Mouse (Mus musculus) mouse trophoblast stem cell (cell line): ENCODE results near the gene Myh9.
"Not testable (repeated sequence)": the region's sequence is repeated elsewhere in the genome, so short reads cannot be mapped to it uniquely, and the experiment has no call there.

ENCODE experiments used
- in situ Hi-C, 2 experiments: fragments of 300-500 bp; cut with MseI, MboI; formaldehyde crosslinking; loops; 2 replicates in 1 of 2; 3 replicates in 1 of 2; pipeline ENCODE4 v1.15.1; 2025

Gene Myh9

GRCm38 (mm10) chr15:77757586-77758226 lies 84.3 kb downstream of the Myh9 start:
- in situ Hi-C loops, result no loop called here

- in situ Hi-C loops, result no loop called here
Observed at GRCm38 (mm10) chr15:77756848-77757247, 85.1 kb downstream of the Myh9 start, which contains the start of gene Apol8. Gene Apol8 (minus strand): TSS chr15:77757003.

DNA sequence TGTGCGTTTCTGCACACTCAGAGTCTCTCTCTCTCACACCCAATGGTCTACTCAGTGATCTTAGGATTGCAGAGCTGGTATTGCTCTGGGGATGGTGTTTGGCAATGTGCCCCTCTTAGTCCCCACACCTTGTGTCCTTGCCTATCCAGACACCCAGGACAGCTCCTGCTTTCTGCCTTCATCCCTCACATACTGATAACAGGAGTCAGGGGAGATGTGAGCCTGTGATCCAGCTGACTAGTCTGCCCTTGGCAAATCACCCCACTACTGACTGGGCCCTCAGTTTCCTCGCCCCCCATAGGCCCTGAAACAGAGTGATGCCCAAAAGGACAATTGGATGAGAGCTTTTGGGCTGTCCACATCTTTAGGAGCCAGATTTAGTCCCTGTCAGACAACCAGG lies 85.9 kb downstream of the Myh9 start:
- in situ Hi-C loops, result no loop called here

- in situ Hi-C loops, result no loop called here
Observed at GRCm38 (mm10) chr15:77755132-77755531, 86.8 kb downstream of the Myh9 start.

DNA sequence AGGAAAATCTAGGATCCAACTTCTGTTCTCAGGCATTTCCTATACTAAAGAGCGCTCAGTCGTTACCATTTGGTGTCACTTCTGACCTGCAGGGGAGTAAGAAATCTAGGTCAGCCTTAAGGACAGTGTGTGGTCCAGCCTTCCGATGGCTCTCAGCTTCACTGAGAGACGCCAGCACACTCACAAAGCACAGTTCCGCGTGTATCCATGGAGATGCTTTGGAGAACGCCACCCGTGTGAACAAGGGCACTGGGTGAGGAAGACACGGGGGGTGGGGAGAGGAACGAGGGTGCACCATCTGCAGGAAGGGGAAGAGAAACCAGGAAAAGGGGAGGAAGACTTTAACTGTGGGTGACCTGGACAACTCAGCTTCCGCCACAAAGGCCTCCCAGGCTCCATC lies 89.5 kb downstream of the Myh9 start:
- in situ Hi-C loops, result no loop called here

GRCm38 (mm10) chr15:77750461-77750860 lies 91.5 kb downstream of the Myh9 start:
- in situ Hi-C loops, result no loop called here

GRCm38 (mm10) chr15:77749717-77750116 lies 92.3 kb downstream of the Myh9 start:
- in situ Hi-C loops, result no loop called here

GRCm38 (mm10) chr15:77748414-77748813 lies 93.6 kb downstream of the Myh9 start:
- in situ Hi-C loops, result no loop called here

- in situ Hi-C loops, result no loop called here
Observed at GRCm38 (mm10) chr15:77746326-77746725, 95.6 kb downstream of the Myh9 start.

- in situ Hi-C loops, result no loop called here
Observed at GRCm38 (mm10) chr15:77745081-77745480, 96.9 kb downstream of the Myh9 start.

DNA sequence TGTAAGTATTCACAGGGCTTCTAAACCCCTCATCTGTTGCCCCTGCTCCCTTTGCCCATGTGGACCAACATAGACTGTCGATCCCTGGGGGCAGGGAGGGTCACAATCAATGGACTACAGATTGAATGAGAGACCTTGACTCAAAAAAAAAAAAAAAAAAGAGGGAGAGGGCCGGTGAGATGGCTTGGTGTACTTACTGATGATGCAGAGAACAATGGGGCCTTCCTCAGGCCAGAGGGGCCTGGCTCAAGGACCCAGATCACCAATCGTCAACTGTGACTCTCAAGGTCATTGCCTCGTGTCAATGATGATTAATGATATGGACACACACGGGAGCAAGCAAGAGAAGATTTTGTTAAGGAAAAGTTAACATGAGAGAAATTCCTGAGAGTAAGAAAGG lies 97.3 kb downstream of the Myh9 start:
- in situ Hi-C loops, result no loop called here

GRCm38 (mm10) chr15:77741556-77741955 lies 100.4 kb downstream of the Myh9 start:
- in situ Hi-C loops, result not testable (repeated sequence)

GRCm38 (mm10) chr15:77740511-77741297 lies 101.3 kb downstream of the Myh9 start:
- in situ Hi-C loops, result no loop called here

- in situ Hi-C loops, result loop anchor here in 1 of 2 experiments (5.0 kb wide), 1 partner anchor 327 kb away; no protein-coding TSS in a partner anchor
Observed at GRCm38 (mm10) chr15:77733903-77734302, 108.1 kb downstream of the Myh9 start.

DNA sequence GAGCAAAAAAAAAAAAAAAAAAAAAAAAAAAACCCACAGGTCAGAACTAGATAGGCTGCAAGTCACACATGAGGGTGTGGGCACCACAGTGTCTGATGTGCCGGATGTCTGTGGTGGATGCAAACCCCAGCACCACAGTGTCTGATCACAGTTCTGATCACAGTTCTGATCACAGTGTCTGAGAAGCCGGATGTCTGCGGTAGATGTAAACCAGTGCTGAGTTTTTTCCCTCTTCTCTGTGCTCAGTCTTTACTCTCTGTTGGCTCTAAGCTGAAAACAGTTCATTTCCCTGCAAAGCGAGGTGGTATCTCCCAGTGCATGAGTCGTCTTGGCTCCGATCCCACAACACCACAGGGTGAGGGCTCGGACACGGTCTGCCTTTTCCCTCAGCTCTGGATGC lies 108.6 kb downstream of the Myh9 start:
- in situ Hi-C loops, result loop anchor here in 1 of 2 experiments (5.0 kb wide), 1 partner anchor 326 kb away; no protein-coding TSS in a partner anchor

- in situ Hi-C loops, result loop anchor here in 1 of 2 experiments (5.0 kb wide), 1 partner anchor 326 kb away; no protein-coding TSS in a partner anchor
Observed at GRCm38 (mm10) chr15:77732851-77733250, 109.1 kb downstream of the Myh9 start.

- in situ Hi-C loops, result loop anchor here in 1 of 2 experiments (5.0 kb wide), 1 partner anchor 324 kb away; no protein-coding TSS in a partner anchor
Observed at GRCm38 (mm10) chr15:77731605-77732004, 110.4 kb downstream of the Myh9 start.

DNA sequence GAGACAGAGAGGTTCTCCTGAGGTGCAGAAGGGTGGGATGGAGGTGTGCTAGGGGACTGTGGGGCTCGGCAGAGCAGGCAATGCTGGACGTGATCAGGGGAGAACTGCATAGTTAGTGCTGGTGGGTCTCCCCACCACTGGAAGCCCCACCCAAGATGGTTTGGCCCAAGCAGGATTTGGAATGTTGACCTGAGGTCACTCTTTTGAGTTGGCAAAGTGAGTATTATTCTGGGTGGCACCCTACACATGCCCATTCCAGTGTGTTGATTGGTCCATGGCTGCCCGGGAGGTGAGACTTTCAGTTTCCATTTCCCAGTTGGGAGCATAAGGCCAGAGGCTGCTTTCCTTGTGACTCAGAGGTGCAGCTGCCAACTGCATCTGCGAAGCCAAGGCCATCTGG lies 113.2 kb downstream of the Myh9 start, which contains the start of gene Apol9b:
Gene Apol9b, plus strand, starts transcription at position 301 of the 400 bp plus-strand sequence.
- in situ Hi-C loops, result not testable (repeated sequence)

- in situ Hi-C loops, result not testable (repeated sequence)
Observed at GRCm38 (mm10) chr15:77727745-77728144, 114.2 kb downstream of the Myh9 start.

DNA sequence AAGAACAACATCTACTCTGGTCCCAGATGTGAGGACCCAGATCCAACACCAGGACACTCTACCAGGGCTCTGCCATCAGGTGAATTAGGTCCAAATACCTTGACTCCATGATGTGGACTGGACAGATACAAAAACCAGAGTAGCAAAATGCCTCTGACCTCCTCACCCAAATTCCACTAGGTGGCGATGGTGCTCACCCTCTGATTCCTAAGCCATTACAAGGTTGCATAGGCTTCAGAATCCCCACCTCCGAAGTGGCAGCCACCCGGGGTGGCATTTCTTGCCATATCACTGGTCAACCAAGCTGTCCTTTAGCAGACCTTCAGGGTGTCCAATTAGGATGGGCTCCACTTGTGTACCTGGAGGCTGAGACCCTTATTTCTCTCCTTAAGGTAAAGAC lies 114.8 kb downstream of the Myh9 start:
- in situ Hi-C loops, result not testable (repeated sequence)

- in situ Hi-C loops, result not testable (repeated sequence)
Observed at GRCm38 (mm10) chr15:77725393-77726020, 116.5 kb downstream of the Myh9 start.
